ENCODE assay signal across 8 mouse cellular contexts in genomic region chr5:30113881-30114760, GRCm38 (mm10). TPM values are rescaled to one million over a fixed set of nuclear protein-coding genes. Genes with fewer than 3 reads are reported as not detected.
DNase-seq lines count a peak whose midpoint lies in the region; ATAC-seq and TF ChIP-seq lines count a peak whose summit lies in the region.

No protein-coding gene starts in this region.

- peak overlapping the region; percentile 65 for H3K9ac ChIP-seq in embryonic facial prominence, embryonic 12.5 days
- H3K9ac ChIP-seq in kidney, embryonic 15.5 days, result peak overlapping the region; percentile 58
- H3K9ac ChIP-seq in liver, embryonic 13.5 days, result 0 out of 2 replicates have a peak overlapping the region, but pooled peaks have one; percentile 36

- no peak overlapping the region for H3K27ac ChIP-seq in left cerebral cortex, adult 2 months
- H3K27ac ChIP-seq in embryonic facial prominence, embryonic 12.5 days, result no peak overlapping the region
- H3K27ac ChIP-seq in heart, embryonic 10.5 days, result peak overlapping the region; percentile 59
- H3K27ac ChIP-seq in kidney, embryonic 15.5 days, result no peak overlapping the region
- H3K27ac ChIP-seq in liver, embryonic 13.5 days, result no peak overlapping the region

- ATAC-seq in embryonic facial prominence, embryonic 12.5 days (ENCODE audit: insufficient number of reproducible peaks, insufficient read depth, low FRiP score, low TSS enrichment), result peak; percentile 83; the same call in 1 of the 2 replicates
- ATAC-seq in kidney, embryonic 15.5 days (replicated peaks; ENCODE audit: low FRiP score), result peak; percentile 83
- peak; percentile 24; the same call in 1 of the 2 replicates for ATAC-seq in liver, embryonic 13.5 days (ENCODE audit: low read depth)

- under 1% methylated on average over 103 of the region's 103 CpGs for WGBS in embryonic facial prominence, embryonic 12.5 days
- under 1% methylated on average over 102 of the region's 103 CpGs for WGBS in heart, embryonic 10.5 days
- WGBS in kidney, embryonic 15.5 days, result under 1% methylated on average over 103 of the region's 103 CpGs
- WGBS in liver, embryonic 13.5 days (ENCODE audit: insufficient replicate concordance), result 1% methylated on average over 101 of the region's 103 CpGs

- peak; percentile 58 for TF ChIP-seq CTCF in left cerebral cortex, adult 2 months (IDR thresholded peaks at IDR 0.05)

- DNase-seq in left cerebral cortex, adult 2 months (ENCODE audit: extremely low spot score in 1 of 2, low spot score in 2 of 2), result peak; percentile 66 to 67
- no peak for DNase-seq in left cerebral cortex, adult 8-10 months (ENCODE audit: low spot score in 2 of 2)
- peak; percentile 88 for DNase-seq in heart, embryonic 10.5 days (ENCODE audit: low spot score)
- DNase-seq in liver, embryonic 13.5 days, result peak; percentile 31
- DNase-seq in neural tube, embryonic 10.5 days (ENCODE audit: extremely low spot score, low spot score), result peak; percentile 80
- DNase-seq in testis, postnatal 10 days (ENCODE audit: low spot score), result peak; percentile 80

- no peaks in the 10 kb centered on the region for H3K9me3 ChIP-seq in embryonic facial prominence, embryonic 12.5 days
- no peaks in the 10 kb centered on the region for H3K9me3 ChIP-seq in heart, embryonic 10.5 days
- no peaks in the 10 kb centered on the region for H3K9me3 ChIP-seq in kidney, embryonic 15.5 days (replicated peaks)
- no peaks in the 10 kb centered on the region for H3K9me3 ChIP-seq in liver, embryonic 13.5 days (replicated peaks)

- H3K4me3 ChIP-seq in left cerebral cortex, adult 2 months, result peak overlapping the region; percentile 48
- peak overlapping the region; percentile 53 for H3K4me3 ChIP-seq in embryonic facial prominence, embryonic 12.5 days
- H3K4me3 ChIP-seq in heart, embryonic 10.5 days, result peak overlapping the region; percentile 73
- peak overlapping the region; percentile 61 for H3K4me3 ChIP-seq in kidney, embryonic 15.5 days (replicated peaks)
- H3K4me3 ChIP-seq in liver, embryonic 13.5 days (replicated peaks), result peak overlapping the region; percentile 54

- intact Hi-C loops in left cerebral cortex, adult 2 months (cut with DNase I), result loop anchor here (5.0 kb wide), 1 partner anchor 287 kb away; no protein-coding TSS in a partner anchor

- peaks cover 18% of the 10 kb centered on the region for H3K4me1 ChIP-seq in embryonic facial prominence, embryonic 12.5 days
- H3K4me1 ChIP-seq in heart, embryonic 10.5 days, result peaks cover 34% of the 10 kb centered on the region
- H3K4me1 ChIP-seq in kidney, embryonic 15.5 days, result peaks cover 48% of the 10 kb centered on the region
- peaks cover 35% of the 10 kb centered on the region for H3K4me1 ChIP-seq in liver, embryonic 13.5 days (replicated peaks)

- peak overlapping the region; percentile 94 for H3K4me2 ChIP-seq in embryonic facial prominence, embryonic 12.5 days (replicated peaks)
- H3K4me2 ChIP-seq in kidney, embryonic 15.5 days, result peak overlapping the region; percentile 97
- peak overlapping the region; percentile 73 for H3K4me2 ChIP-seq in liver, embryonic 13.5 days

- peaks cover 18% of the 10 kb centered on the region for H3K36me3 ChIP-seq in embryonic facial prominence, embryonic 12.5 days
- peaks cover 26% of the 10 kb centered on the region for H3K36me3 ChIP-seq in heart, embryonic 10.5 days
- peaks cover 21% of the 10 kb centered on the region for H3K36me3 ChIP-seq in kidney, embryonic 15.5 days
- peaks cover 25% of the 10 kb centered on the region for H3K36me3 ChIP-seq in liver, embryonic 13.5 days

- peaks cover 64% of the 10 kb centered on the region for H3K27me3 ChIP-seq in embryonic facial prominence, embryonic 12.5 days
- peaks cover 83% of the 10 kb centered on the region for H3K27me3 ChIP-seq in heart, embryonic 10.5 days (ENCODE audit: insufficient read depth, poor library complexity, severe bottlenecking)
- H3K27me3 ChIP-seq in kidney, embryonic 15.5 days, result peaks cover 61% of the 10 kb centered on the region
- peaks cover 74% of the 10 kb centered on the region for H3K27me3 ChIP-seq in liver, embryonic 13.5 days

RNA-seq across cellular contexts. Expression of gene 3110082J24Rik, which starts 8.2 kb away (rescaled TPM):
- 1 to 10 TPM; 1.4 to 3.0 TPM for total RNA-seq in left cerebral cortex, adult 2 months (2021)
- 1 to 10 TPM; 1.1 to 2.1 (median 1.4) TPM for total RNA-seq in left cerebral cortex, adult 8-10 months (2022)
- 0.33 and 0.61 TPM in 2 replicates for polyA plus RNA-seq in embryonic facial prominence, embryonic 12.5 days (2016; fragmentation: Nextera tagmentation; extraction: Ambion mirVana)
- 0.18 TPM in 1 of 2 replicates, not detected in the other for polyA plus RNA-seq in heart, embryonic 10.5 days (2016; fragmentation: Nextera tagmentation; extraction: Ambion mirVana)
- polyA plus RNA-seq in kidney, embryonic 15.5 days (2015; fragmentation: Nextera tagmentation; extraction: Ambion mirVana), result not detected in 2 replicates
- polyA plus RNA-seq in liver, embryonic 13.5 days (2015; fragmentation: Nextera tagmentation; extraction: Ambion mirVana), result not detected in 2 replicates

RNA-seq across cellular contexts. Expression of gene Garem2, which starts 9.2 kb away (rescaled TPM):
- 10 to 100 TPM; 11.0 to 11.1 TPM for total RNA-seq in left cerebral cortex, adult 2 months (2021)
- 10 to 100 TPM; 12.2 to 14.9 (median 12.7) TPM for total RNA-seq in left cerebral cortex, adult 8-10 months (2022)
- 2.1 and 3.1 TPM in 2 replicates for polyA plus RNA-seq in embryonic facial prominence, embryonic 12.5 days (2016; fragmentation: Nextera tagmentation; extraction: Ambion mirVana)
- 0.27 and 0.39 TPM in 2 replicates for polyA plus RNA-seq in heart, embryonic 10.5 days (2016; fragmentation: Nextera tagmentation; extraction: Ambion mirVana)
- 0.55 and 0.62 TPM in 2 replicates for polyA plus RNA-seq in kidney, embryonic 15.5 days (2015; fragmentation: Nextera tagmentation; extraction: Ambion mirVana)
- polyA plus RNA-seq in liver, embryonic 13.5 days (2015; fragmentation: Nextera tagmentation; extraction: Ambion mirVana), result 0.03 TPM in 2 replicates

RNA-seq across cellular contexts. Expression of gene Tyms, which starts 40.7 kb away (rescaled TPM):
- 1 to 10 TPM; 3.0 to 3.9 TPM for total RNA-seq in left cerebral cortex, adult 2 months (2021)
- 1 to 10 TPM; 2.1 to 4.6 (median 2.9) TPM for total RNA-seq in left cerebral cortex, adult 8-10 months (2022)
- 279 and 288 TPM in 2 replicates for polyA plus RNA-seq in embryonic facial prominence, embryonic 12.5 days (2016; fragmentation: Nextera tagmentation; extraction: Ambion mirVana)
- polyA plus RNA-seq in heart, embryonic 10.5 days (2016; fragmentation: Nextera tagmentation; extraction: Ambion mirVana), result 184 and 286 TPM in 2 replicates
- 305 and 313 TPM in 2 replicates for polyA plus RNA-seq in kidney, embryonic 15.5 days (2015; fragmentation: Nextera tagmentation; extraction: Ambion mirVana)
- 272 and 296 TPM in 2 replicates for polyA plus RNA-seq in liver, embryonic 13.5 days (2015; fragmentation: Nextera tagmentation; extraction: Ambion mirVana)

RNA-seq across cellular contexts. Expression of gene Hadha, which starts 40.8 kb away (rescaled TPM):
- 10 to 100 TPM; 64.3 to 68.3 TPM for total RNA-seq in left cerebral cortex, adult 2 months (2021)
- total RNA-seq in left cerebral cortex, adult 8-10 months (2022), result 10 to 100 TPM; 65.3 to 74.6 (median 68.4) TPM
- polyA plus RNA-seq in embryonic facial prominence, embryonic 12.5 days (2016; fragmentation: Nextera tagmentation; extraction: Ambion mirVana), result 128 and 135 TPM in 2 replicates
- 136 and 210 TPM in 2 replicates for polyA plus RNA-seq in heart, embryonic 10.5 days (2016; fragmentation: Nextera tagmentation; extraction: Ambion mirVana)
- polyA plus RNA-seq in kidney, embryonic 15.5 days (2015; fragmentation: Nextera tagmentation; extraction: Ambion mirVana), result 149 and 156 TPM in 2 replicates
- polyA plus RNA-seq in liver, embryonic 13.5 days (2015; fragmentation: Nextera tagmentation; extraction: Ambion mirVana), result 79.5 and 91.8 TPM in 2 replicates

RNA-seq across cellular contexts. Expression of gene Hadhb, which starts 40.9 kb away (rescaled TPM):
- total RNA-seq in left cerebral cortex, adult 2 months (2021), result 10 to 100 TPM; 83.5 to 88.4 TPM
- 100 to 1,000 TPM in 1 of 4 experiments, 10 to 100 TPM in 3; 88.5 to 103 (median 92.6) TPM for total RNA-seq in left cerebral cortex, adult 8-10 months (2022)
- 121 and 124 TPM in 2 replicates for polyA plus RNA-seq in embryonic facial prominence, embryonic 12.5 days (2016; fragmentation: Nextera tagmentation; extraction: Ambion mirVana)
- 207 and 288 TPM in 2 replicates for polyA plus RNA-seq in heart, embryonic 10.5 days (2016; fragmentation: Nextera tagmentation; extraction: Ambion mirVana)
- polyA plus RNA-seq in kidney, embryonic 15.5 days (2015; fragmentation: Nextera tagmentation; extraction: Ambion mirVana), result 157 TPM in 2 replicates
- 124 and 143 TPM in 2 replicates for polyA plus RNA-seq in liver, embryonic 13.5 days (2015; fragmentation: Nextera tagmentation; extraction: Ambion mirVana)

Comparison
In these comparisons a context has a peak if more than half of its experiments do, and no peak if none do; other contexts are left out.
1. DNase-seq: peak in left cerebral cortex, adult 2 months (2 of 2), heart, embryonic 10.5 days (single experiment), liver, embryonic 13.5 days (single experiment), neural tube, embryonic 10.5 days (single experiment) and testis, postnatal 10 days (single experiment); none in left cerebral cortex, adult 8-10 months (0 of 2).
2. ATAC-seq: peak in every context shown above with its lines; median percentile 83 in embryonic facial prominence, embryonic 12.5 days; 83 in kidney, embryonic 15.5 days; 24 in liver, embryonic 13.5 days.
3. Peak in every context shown above with its lines, with median percentiles within 50 percentile points of each other: H3K4me3 ChIP-seq, H3K4me2 ChIP-seq and H3K9ac ChIP-seq.